Mouse (Mus musculus): ENCODE results near the gene Ube2v1. TPM values are rescaled to one million over a fixed set of nuclear protein-coding genes. Genes with fewer than 3 reads are reported as not detected.

The Ube2v1 gene
- polyA plus RNA-seq, 1 experiment: 237 TPM

GRCm38 (mm10) chr2:167657973-167658372, 26.1 kb upstream of the Ube2v1 start:
- peaks cover 72% of the 10 kb centered on the region for H3K79me2 ChIP-seq (ENCODE audit: control insufficient read depth, insufficient read depth)
- H3ac ChIP-seq (ENCODE audit: control insufficient read depth, insufficient read length, low read depth): no peak overlapping the region
- no peaks in the 10 kb centered on the region for H3K27me3 ChIP-seq (ENCODE audit: control insufficient read depth, insufficient read depth, insufficient read length)
- peaks cover 16% of the 10 kb centered on the region for H3K36me3 ChIP-seq (ENCODE audit: control insufficient read depth, insufficient read depth)
- H3K79me3 ChIP-seq (ENCODE audit: low read depth): peaks cover 32% of the 10 kb centered on the region
- no peak for TF ChIP-seq CTCF (IDR thresholded peaks at IDR 0.05; ENCODE audit: control insufficient read depth, insufficient read depth, insufficient read length)
- TF ChIP-seq MAX (IDR thresholded peaks at IDR 0.05): no peak
- no peak for TF ChIP-seq FOSL1 (IDR thresholded peaks at IDR 0.05; ENCODE audit: insufficient read depth, low read length, poor library complexity, severe bottlenecking)
- no peak for TF ChIP-seq USF1 (IDR thresholded peaks at IDR 0.05; ENCODE audit: low read depth)
- TF ChIP-seq CEBPB (IDR thresholded peaks at IDR 0.05; ENCODE audit: low read depth): no peak
- no peak for TF ChIP-seq MYOG (IDR thresholded peaks at IDR 0.05; ENCODE audit: control insufficient read depth, extremely low read depth, insufficient read length)
- no peak for TF ChIP-seq MYOD1 (IDR thresholded peaks at IDR 0.05; ENCODE audit: control insufficient read depth, insufficient read length, low read depth)
- no peak overlapping the region for H3K4me3 ChIP-seq (ENCODE audit: insufficient read depth, poor library complexity, severe bottlenecking)

- H3K36me3 ChIP-seq (ENCODE audit: control insufficient read depth, insufficient read depth): peaks cover 23% of the 10 kb centered on the region
- peaks cover 35% of the 10 kb centered on the region for H3K79me3 ChIP-seq (ENCODE audit: low read depth)
- no peak overlapping the region for H3ac ChIP-seq (ENCODE audit: control insufficient read depth, insufficient read length, low read depth)
- no peaks in the 10 kb centered on the region for H3K27me3 ChIP-seq (ENCODE audit: control insufficient read depth, insufficient read depth, insufficient read length)
- peaks cover 72% of the 10 kb centered on the region for H3K79me2 ChIP-seq (ENCODE audit: control insufficient read depth, insufficient read depth)
- H3K4me3 ChIP-seq (ENCODE audit: insufficient read depth, poor library complexity, severe bottlenecking): no peak overlapping the region
- TF ChIP-seq MYOG (IDR thresholded peaks at IDR 0.05; ENCODE audit: control insufficient read depth, extremely low read depth, insufficient read length) (no peak), CTCF (IDR thresholded peaks at IDR 0.05; ENCODE audit: control insufficient read depth, insufficient read depth, insufficient read length) (no peak), MYOD1 (IDR thresholded peaks at IDR 0.05; ENCODE audit: control insufficient read depth, insufficient read length, low read depth) (no peak), USF1 (IDR thresholded peaks at IDR 0.05; ENCODE audit: low read depth) (no peak), FOSL1 (IDR thresholded peaks at IDR 0.05; ENCODE audit: insufficient read depth, low read length, poor library complexity, severe bottlenecking) (no peak), CEBPB (IDR thresholded peaks at IDR 0.05; ENCODE audit: low read depth) (no peak), MAX (IDR thresholded peaks at IDR 0.05) (no peak)
Measured at GRCm38 (mm10) chr2:167656629-167657478, 25.0 kb upstream of the Ube2v1 start.

- TF ChIP-seq CEBPB (IDR thresholded peaks at IDR 0.05; ENCODE audit: low read depth) (no peak), CTCF (IDR thresholded peaks at IDR 0.05; ENCODE audit: control insufficient read depth, insufficient read depth, insufficient read length) (no peak), MAX (IDR thresholded peaks at IDR 0.05) (no peak), USF1 (IDR thresholded peaks at IDR 0.05; ENCODE audit: low read depth) (no peak), FOSL1 (IDR thresholded peaks at IDR 0.05; ENCODE audit: insufficient read depth, low read length, poor library complexity, severe bottlenecking) (no peak), MYOD1 (IDR thresholded peaks at IDR 0.05; ENCODE audit: control insufficient read depth, insufficient read length, low read depth) (no peak), MYOG (IDR thresholded peaks at IDR 0.05; ENCODE audit: control insufficient read depth, extremely low read depth, insufficient read length) (no peak)
- Histone ChIP-seq H3K79me3 (ENCODE audit: low read depth) (peaks cover 24% of the 10 kb centered on the region), H3K36me3 (ENCODE audit: control insufficient read depth, insufficient read depth) (peaks cover 31% of the 10 kb centered on the region), H3K79me2 (ENCODE audit: control insufficient read depth, insufficient read depth) (peaks cover 63% of the 10 kb centered on the region), H3ac (ENCODE audit: control insufficient read depth, insufficient read length, low read depth) (no peak overlapping the region), H3K4me3 (ENCODE audit: insufficient read depth, poor library complexity, severe bottlenecking) (no peak overlapping the region), H3K27me3 (ENCODE audit: control insufficient read depth, insufficient read depth, insufficient read length) (no peaks in the 10 kb centered on the region)
Measured at GRCm38 (mm10) chr2:167654911-167655600, 23.2 kb upstream of the Ube2v1 start.

- H3K36me3 ChIP-seq (ENCODE audit: control insufficient read depth, insufficient read depth): peaks cover 38% of the 10 kb centered on the region
- no peak overlapping the region for H3ac ChIP-seq (ENCODE audit: control insufficient read depth, insufficient read length, low read depth)
- H3K27me3 ChIP-seq (ENCODE audit: control insufficient read depth, insufficient read depth, insufficient read length): no peaks in the 10 kb centered on the region
- H3K4me3 ChIP-seq (ENCODE audit: insufficient read depth, poor library complexity, severe bottlenecking): no peak overlapping the region
- TF ChIP-seq MYOG (IDR thresholded peaks at IDR 0.05; ENCODE audit: control insufficient read depth, extremely low read depth, insufficient read length) (no peak), CEBPB (IDR thresholded peaks at IDR 0.05; ENCODE audit: low read depth) (no peak), FOSL1 (IDR thresholded peaks at IDR 0.05; ENCODE audit: insufficient read depth, low read length, poor library complexity, severe bottlenecking) (no peak), MAX (IDR thresholded peaks at IDR 0.05) (no peak), CTCF (IDR thresholded peaks at IDR 0.05; ENCODE audit: control insufficient read depth, insufficient read depth, insufficient read length) (no peak)
- H3K79me2 ChIP-seq (ENCODE audit: control insufficient read depth, insufficient read depth): peaks cover 52% of the 10 kb centered on the region
- H3K79me3 ChIP-seq (ENCODE audit: low read depth): peaks cover 8% of the 10 kb centered on the region
Measured at GRCm38 (mm10) chr2:167652694-167653093, 20.8 kb upstream of the Ube2v1 start.

DNA sequence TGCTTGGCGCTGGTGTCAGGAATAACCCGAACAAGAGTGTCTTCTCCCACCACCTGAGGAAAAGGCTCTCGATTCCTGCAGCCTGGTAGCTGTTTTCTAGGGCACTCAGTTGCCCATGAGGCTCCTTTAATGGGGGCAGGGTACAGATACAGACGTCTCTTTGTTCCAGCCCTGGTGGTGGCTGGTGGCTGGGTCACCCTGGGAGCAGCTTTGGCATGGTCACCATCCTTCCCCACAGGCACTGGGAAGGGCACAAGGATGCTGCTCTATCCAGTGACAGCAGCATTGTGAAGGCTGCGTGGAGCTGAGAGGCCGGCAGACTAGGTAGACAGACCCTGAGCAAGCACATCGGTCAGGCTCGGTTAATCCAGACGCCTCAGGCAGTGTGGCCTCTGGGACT, 19.7 kb upstream of the Ube2v1 start:
- Histone ChIP-seq H3K36me3 (ENCODE audit: control insufficient read depth, insufficient read depth) (peaks cover 35% of the 10 kb centered on the region), H3ac (ENCODE audit: control insufficient read depth, insufficient read length, low read depth) (no peak overlapping the region), H3K79me3 (ENCODE audit: low read depth) (peaks cover 5% of the 10 kb centered on the region), H3K79me2 (ENCODE audit: control insufficient read depth, insufficient read depth) (peaks cover 44% of the 10 kb centered on the region), H3K4me3 (ENCODE audit: insufficient read depth, poor library complexity, severe bottlenecking) (no peak overlapping the region), H3K27me3 (ENCODE audit: control insufficient read depth, insufficient read depth, insufficient read length) (no peaks in the 10 kb centered on the region)
- TF ChIP-seq FOSL1 (IDR thresholded peaks at IDR 0.05; ENCODE audit: insufficient read depth, low read length, poor library complexity, severe bottlenecking) (no peak), MAX (IDR thresholded peaks at IDR 0.05) (no peak), CEBPB (IDR thresholded peaks at IDR 0.05; ENCODE audit: low read depth) (no peak), CTCF (IDR thresholded peaks at IDR 0.05; ENCODE audit: control insufficient read depth, insufficient read depth, insufficient read length) (no peak), USF1 (IDR thresholded peaks at IDR 0.05; ENCODE audit: low read depth) (no peak), MYOD1 (IDR thresholded peaks at IDR 0.05; ENCODE audit: control insufficient read depth, insufficient read length, low read depth) (no peak), MYOG (IDR thresholded peaks at IDR 0.05; ENCODE audit: control insufficient read depth, extremely low read depth, insufficient read length) (no peak)

All from C2C12 (cell line).